In the genomic region with DNA sequence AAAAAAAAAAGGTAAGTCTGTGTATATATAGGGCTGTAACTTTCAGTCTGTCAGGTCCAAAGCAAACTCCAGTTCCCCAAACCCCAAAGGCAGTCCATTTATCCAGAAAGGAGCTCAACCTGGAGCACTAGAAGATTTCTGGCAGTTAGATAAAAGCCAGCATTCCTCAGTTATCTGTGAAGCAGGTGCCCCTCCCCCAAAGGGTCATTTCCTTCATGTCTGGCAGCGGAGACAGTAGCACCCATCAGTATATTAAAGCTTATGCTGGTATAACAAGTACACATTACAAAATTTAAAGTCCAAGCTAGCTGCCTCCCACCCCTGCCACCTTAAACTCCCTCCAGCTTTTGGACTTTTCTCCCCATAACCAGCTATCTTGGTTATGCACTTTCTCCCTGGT, we compare ENCODE assay signal across 25 mouse cellular contexts. TPM values are rescaled to one million over a fixed set of nuclear protein-coding genes. Genes with fewer than 3 reads are reported as not detected.
DNase-seq lines count a peak whose midpoint lies in the region; ATAC-seq and TF ChIP-seq lines count a peak whose summit lies in the region.
"Had no signal": no experiment of that assay in that cellular context is flagged by ENCODE, and none has a peak within 500 bp of the region (broad histone marks: within the 10 kb centered on the region; RNA-seq: fewer than 3 reads in every experiment).

No protein-coding gene starts in this region.

- TF ChIP-seq EP300 in heart, adult 2 months (IDR thresholded peaks at IDR 0.05; ENCODE audit: insufficient read depth, low read depth, low read length) = no peak
- peak in 1 of 2 experiments; percentile 48; a peak in 1 of 4 replicates for TF ChIP-seq EP300 in MEL (IDR thresholded peaks at IDR 0.05; ENCODE audit: low read depth in 1 of 2, low read length in 2 of 2)

- 36% methylated on average over 1 of the region's 1 CpGs for WGBS in heart, adult 2 months
- WGBS in heart, embryonic 13.5 days = 13% methylated on average over 1 of the region's 1 CpGs
- 86% methylated on average over 1 of the region's 1 CpGs for WGBS in midbrain, embryonic 14.5 days
- WGBS in midbrain, embryonic 13.5 days = 79% methylated on average over 1 of the region's 1 CpGs
- WGBS in hindbrain, embryonic 11.5 days = 77% methylated on average over 1 of the region's 1 CpGs

- H3K27ac ChIP-seq in heart, adult 2 months = no peak overlapping the region
- H3K27ac ChIP-seq in heart, embryonic 13.5 days (replicated peaks) = no peak overlapping the region; the same call in 1 of the 2 replicates
- no peak overlapping the region for H3K27ac ChIP-seq in midbrain, embryonic 14.5 days (replicated peaks; ENCODE audit: low read depth, low read length)
- no peak overlapping the region for H3K27ac ChIP-seq in midbrain, embryonic 13.5 days
- H3K27ac ChIP-seq in MEL (ENCODE audit: control insufficient read depth, low read depth, low read length) = no peak overlapping the region
- no peak overlapping the region for H3K27ac ChIP-seq in hindbrain, embryonic 11.5 days (ENCODE audit: low read depth, low read length)
- H3K27ac ChIP-seq: embryonic facial prominence, embryonic 15.5 days; forebrain, embryonic 10.5 days; gastrocnemius, adult 2 months; heart, embryonic 15.5 days; hindbrain, embryonic 13.5 days; hindbrain, postnatal 0 days had no signal

- no peak for TF ChIP-seq CTCF in heart, adult 2 months (IDR thresholded peaks at IDR 0.05)
- no peak for TF ChIP-seq CTCF in MEL (IDR thresholded peaks at IDR 0.05 in 2 of 3, conservative IDR thresholded peaks at IDR 0.05 in 1 of 3; ENCODE audit: control insufficient read depth in 1 of 3, insufficient read depth in 1 of 3, low read depth in 2 of 3, low read length in 3 of 3, poor library complexity in 1 of 3, severe bottlenecking in 1 of 3)

- TF ChIP-seq POLR2A in heart, adult 2 months (IDR thresholded peaks at IDR 0.05; ENCODE audit: insufficient read depth, low read depth, low read length) = no peak
- TF ChIP-seq POLR2A in MEL (IDR thresholded peaks at IDR 0.05; ENCODE audit: control insufficient read depth in 1 of 2, insufficient read depth in 1 of 2, low read depth in 1 of 2, low read length in 2 of 2, poor library complexity in 1 of 2) = no peak

- H3K36me3 ChIP-seq in heart, adult 2 months (ENCODE audit: control insufficient read depth, insufficient read depth, low read length) = no peaks in the 10 kb centered on the region
- H3K36me3 ChIP-seq in heart, embryonic 13.5 days = no peaks in the 10 kb centered on the region
- no peaks in the 10 kb centered on the region for H3K36me3 ChIP-seq in midbrain, embryonic 14.5 days (ENCODE audit: control insufficient read depth, insufficient read depth, low read length)
- no peaks in the 10 kb centered on the region for H3K36me3 ChIP-seq in midbrain, embryonic 13.5 days
- peaks cover 0 to 5% of the 10 kb centered on the region in 2 experiments; a peak in 1 of 4 replicates for H3K36me3 ChIP-seq in MEL (ENCODE audit: control insufficient read depth in 1 of 2, insufficient read depth in 2 of 2, low read length in 2 of 2)
- no peaks in the 10 kb centered on the region for H3K36me3 ChIP-seq in hindbrain, embryonic 11.5 days (ENCODE audit: control insufficient read depth, insufficient read depth, low read length)
- H3K36me3 ChIP-seq: embryonic facial prominence, embryonic 15.5 days; forebrain, embryonic 10.5 days; heart, embryonic 15.5 days; hindbrain, embryonic 13.5 days had no signal

- no peaks in the 10 kb centered on the region for H3K27me3 ChIP-seq in heart, adult 2 months (ENCODE audit: control insufficient read depth, insufficient read depth, low read length)
- H3K27me3 ChIP-seq in heart, embryonic 13.5 days (replicated peaks) = no peaks in the 10 kb centered on the region
- no peaks in the 10 kb centered on the region for H3K27me3 ChIP-seq in midbrain, embryonic 14.5 days (ENCODE audit: control insufficient read depth, insufficient read depth, low read length)
- 0 out of 2 replicates have a peak, but pooled peaks cover 8% of the 10 kb centered on the region for H3K27me3 ChIP-seq in midbrain, embryonic 13.5 days
- H3K27me3 ChIP-seq in MEL (ENCODE audit: control insufficient read depth in 1 of 2, insufficient read depth in 2 of 2, low read length in 2 of 2) = no peaks in the 10 kb centered on the region
- H3K27me3 ChIP-seq in hindbrain, embryonic 11.5 days (ENCODE audit: control insufficient read depth, insufficient read depth, low read length) = no peaks in the 10 kb centered on the region
- H3K27me3 ChIP-seq: embryonic facial prominence, embryonic 15.5 days; heart, embryonic 15.5 days had no signal

- H3K4me2 ChIP-seq in heart, embryonic 13.5 days = 0 out of 2 replicates have a peak overlapping the region, but pooled peaks have one; percentile 8
- H3K4me2 ChIP-seq in midbrain, embryonic 14.5 days (ENCODE audit: low read length) = no peak overlapping the region
- H3K4me2 ChIP-seq in midbrain, embryonic 13.5 days (replicated peaks) = no peak overlapping the region
- no peak overlapping the region for H3K4me2 ChIP-seq in hindbrain, embryonic 11.5 days (replicated peaks; ENCODE audit: low read depth, low read length)
- H3K4me2 ChIP-seq: embryonic facial prominence, embryonic 15.5 days; heart, embryonic 15.5 days; hindbrain, embryonic 13.5 days had no signal

- no peak for TF ChIP-seq RAD21 in MEL (IDR thresholded peaks at IDR 0.05; ENCODE audit: low read depth, low read length)

- peak; percentile 84 for DNase-seq in heart, adult 11 months
- no peak for DNase-seq in heart, adult 2 months
- no peak for DNase-seq in heart, postnatal 25 days (ENCODE audit: low spot score)
- no peak for DNase-seq in midbrain, embryonic 14.5 days
- no peak for DNase-seq in MEL (ENCODE audit: low read depth, low spot score)
- DNase-seq in hindbrain, embryonic 11.5 days (ENCODE audit: low spot score) = no peak
- DNase-seq: adrenal gland, postnatal 25 days; cerebellum, adult 18-20 months; cerebellum, postnatal 10 days; embryo, embryonic 11 days; gastrocnemius, adult 2 months; gastrocnemius, postnatal 25 days; heart, postnatal 4 days; kidney, adult 11 months had no signal

- no peak overlapping the region for H3K9ac ChIP-seq in heart, adult 2 months (ENCODE audit: low read depth, low read length)
- H3K9ac ChIP-seq in heart, embryonic 13.5 days = 0 out of 2 replicates have a peak overlapping the region, but pooled peaks have one; percentile 25
- H3K9ac ChIP-seq in midbrain, embryonic 14.5 days (replicated peaks; ENCODE audit: low read length) = 0 out of 2 replicates have a peak overlapping the region, but pooled peaks have one; percentile 27
- H3K9ac ChIP-seq in midbrain, embryonic 13.5 days (replicated peaks) = no peak overlapping the region
- no peak overlapping the region for H3K9ac ChIP-seq in MEL (ENCODE audit: control insufficient read depth, low read depth, low read length, poor library complexity, severe bottlenecking)
- H3K9ac ChIP-seq in hindbrain, embryonic 11.5 days (ENCODE audit: low read depth, low read length) = no peak overlapping the region
- H3K9ac ChIP-seq: embryonic facial prominence, embryonic 15.5 days; heart, embryonic 15.5 days; hindbrain, embryonic 13.5 days had no signal

- H3K9me3 ChIP-seq in heart, embryonic 13.5 days = no peaks in the 10 kb centered on the region
- no peaks in the 10 kb centered on the region; the same call in 1 of the 2 replicates for H3K9me3 ChIP-seq in midbrain, embryonic 14.5 days (ENCODE audit: control insufficient read depth, low read length)
- no peaks in the 10 kb centered on the region for H3K9me3 ChIP-seq in midbrain, embryonic 13.5 days
- no peaks in the 10 kb centered on the region for H3K9me3 ChIP-seq in MEL (replicated peaks; ENCODE audit: insufficient read depth, low read length)
- H3K9me3 ChIP-seq in hindbrain, embryonic 11.5 days (ENCODE audit: control insufficient read depth, low read length) = no peaks in the 10 kb centered on the region
- H3K9me3 ChIP-seq: embryonic facial prominence, embryonic 15.5 days; forebrain, embryonic 10.5 days; heart, embryonic 15.5 days; hindbrain, embryonic 13.5 days had no signal

- ATAC-seq in heart, embryonic 13.5 days (ENCODE audit: extremely low read depth, insufficient number of reproducible peaks, low FRiP score, low TSS enrichment) = no peak
- no peak for ATAC-seq in midbrain, embryonic 14.5 days (ENCODE audit: low FRiP score, low TSS enrichment)
- ATAC-seq in midbrain, embryonic 13.5 days = no peak
- no peak for ATAC-seq in hindbrain, embryonic 11.5 days (ENCODE audit: low FRiP score)
- ATAC-seq: forebrain, embryonic 14.5 days; hindbrain, postnatal 0 days had no signal

- intact Hi-C loops in heart, adult 2 months (cut with DNase I) = no loop called here
- intact Hi-C loops in heart, postnatal 25 days (cut with DNase I) = loop anchor here (5.0 kb wide), 1 partner anchor 98 kb away; the partner anchor contains the start of gene Chrnb1

- peaks cover 1% of the 10 kb centered on the region; the same call in 1 of the 2 replicates for H3K4me1 ChIP-seq in heart, adult 2 months (ENCODE audit: control insufficient read depth, insufficient read depth, low read length)
- peaks cover 26% of the 10 kb centered on the region for H3K4me1 ChIP-seq in heart, embryonic 13.5 days
- H3K4me1 ChIP-seq in midbrain, embryonic 14.5 days (ENCODE audit: control insufficient read depth, insufficient read depth, low read length) = peaks cover 8% of the 10 kb centered on the region
- peaks cover 13% of the 10 kb centered on the region for H3K4me1 ChIP-seq in midbrain, embryonic 13.5 days (replicated peaks)
- peaks cover 0 to 7% of the 10 kb centered on the region in 2 experiments; a peak in 3 of 4 replicates for H3K4me1 ChIP-seq in MEL (ENCODE audit: control insufficient read depth in 1 of 2, insufficient read depth in 2 of 2, low read length in 2 of 2)
- H3K4me1 ChIP-seq in hindbrain, embryonic 11.5 days (replicated peaks; ENCODE audit: control insufficient read depth, insufficient read depth, low read length) = peaks cover 7% of the 10 kb centered on the region

- H3K4me3 ChIP-seq in heart, adult 2 months = no peak overlapping the region
- no peak overlapping the region for H3K4me3 ChIP-seq in heart, embryonic 13.5 days
- H3K4me3 ChIP-seq in midbrain, embryonic 14.5 days (replicated peaks; ENCODE audit: low read depth, low read length) = no peak overlapping the region
- no peak overlapping the region for H3K4me3 ChIP-seq in midbrain, embryonic 13.5 days (replicated peaks)
- no peak overlapping the region for H3K4me3 ChIP-seq in MEL (ENCODE audit: control insufficient read depth in 1 of 2, insufficient read depth in 1 of 2, low read depth in 2 of 2, low read length in 2 of 2)
- H3K4me3 ChIP-seq in hindbrain, embryonic 11.5 days (ENCODE audit: low read depth, low read length) = no peak overlapping the region
- H3K4me3 ChIP-seq: embryonic facial prominence, embryonic 15.5 days; erythroblast, embryonic 14.5 days; forebrain, embryonic 10.5 days; gastrocnemius, adult 2 months; heart, embryonic 15.5 days; hindbrain, embryonic 13.5 days had no signal

- H3K79me2 ChIP-seq in heart, adult 2 months (replicated peaks; ENCODE audit: control insufficient read depth, insufficient read depth, low read length) = no peaks in the 10 kb centered on the region
- no peaks in the 10 kb centered on the region for H3K79me2 ChIP-seq in MEL (ENCODE audit: control insufficient read depth, insufficient read depth, low read length, poor library complexity)

RNA-seq across cellular contexts. Expression of gene Tnfsfm13, which starts 3.7 kb away (rescaled TPM):
- total RNA-seq in heart, adult 2 months (2021) = 1 to 10 TPM; 2.8 to 3.2 TPM
- polyA plus RNA-seq in heart, adult 2 months (2012; rRNA removed) = 3.7 and 4.7 TPM in 2 replicates
- polyA plus RNA-seq in heart, embryonic 13.5 days (2015; fragmentation: Nextera tagmentation; extraction: Ambion mirVana) = 3.3 and 3.4 TPM in 2 replicates
- total RNA-seq in heart, postnatal 25 days (2021) = 1 to 10 TPM; 3.2 to 4.5 TPM
- polyA plus RNA-seq in midbrain, embryonic 14.5 days (2014; fragmentation: Nextera tagmentation; extraction: Ambion mirVana) = 0.51 and 1.1 TPM in 2 replicates
- 0.64 and 1.2 TPM in 2 replicates for polyA plus RNA-seq in midbrain, embryonic 13.5 days (2015; fragmentation: Nextera tagmentation; extraction: Ambion mirVana)
- total RNA-seq in MEL (2012; rRNA removed) = not detected in 2 replicates
- not detected for polyA plus RNA-seq in MEL (2012; ENCODE audit: insufficient read depth in 1 of 2, insufficient read length in 2 of 2, low read depth in 1 of 2, low replicate concordance in 2 of 2, missing spikeins in 1 of 2)
- polyA plus RNA-seq in hindbrain, embryonic 11.5 days (2014; fragmentation: Nextera tagmentation; extraction: Ambion mirVana) = 0.61 and 1.1 TPM in 2 replicates
- polyA plus RNA-seq: erythroblast, embryonic 14.5 days had no signal

RNA-seq across cellular contexts. Expression of gene Tnfsf12, which starts 3.9 kb away (rescaled TPM):
- 10 to 100 TPM; 18.4 to 21.9 TPM for total RNA-seq in heart, adult 2 months (2021)
- 29.2 and 32.0 TPM in 2 replicates for polyA plus RNA-seq in heart, adult 2 months (2012; rRNA removed)
- polyA plus RNA-seq in heart, embryonic 13.5 days (2015; fragmentation: Nextera tagmentation; extraction: Ambion mirVana) = 4.7 and 5.7 TPM in 2 replicates
- total RNA-seq in heart, postnatal 25 days (2021) = 10 to 100 TPM; 14.5 to 16.4 TPM
- polyA plus RNA-seq in midbrain, embryonic 14.5 days (2014; fragmentation: Nextera tagmentation; extraction: Ambion mirVana) = 1.6 and 3.0 TPM in 2 replicates
- 0.98 and 1.2 TPM in 2 replicates for polyA plus RNA-seq in midbrain, embryonic 13.5 days (2015; fragmentation: Nextera tagmentation; extraction: Ambion mirVana)
- not detected in 2 replicates for total RNA-seq in MEL (2012; rRNA removed)
- under 1 TPM in 1 of 2 experiments, not detected in 1; 0.10 TPM for polyA plus RNA-seq in MEL (2012; ENCODE audit: insufficient read depth in 1 of 2, insufficient read length in 2 of 2, low read depth in 1 of 2, low replicate concordance in 2 of 2, missing spikeins in 1 of 2)
- polyA plus RNA-seq in hindbrain, embryonic 11.5 days (2014; fragmentation: Nextera tagmentation; extraction: Ambion mirVana) = 2.2 and 4.0 TPM in 2 replicates
- total RNA-seq: common myeloid progenitor, adult 5-6 weeks had no signal

RNA-seq across cellular contexts. Expression of gene Tnfsf13, which starts 14.0 kb away (rescaled TPM):
- total RNA-seq in heart, adult 2 months (2021) = 1 to 10 TPM; 1.4 to 3.2 TPM
- polyA plus RNA-seq in heart, adult 2 months (2012; rRNA removed) = 2.9 and 4.0 TPM in 2 replicates
- 0.23 and 0.38 TPM in 2 replicates for polyA plus RNA-seq in heart, embryonic 13.5 days (2015; fragmentation: Nextera tagmentation; extraction: Ambion mirVana)
- 1 to 10 TPM; 1.6 to 2.1 TPM for total RNA-seq in heart, postnatal 25 days (2021)
- 0.16 and 0.25 TPM in 2 replicates for polyA plus RNA-seq in midbrain, embryonic 14.5 days (2014; fragmentation: Nextera tagmentation; extraction: Ambion mirVana)
- polyA plus RNA-seq in midbrain, embryonic 13.5 days (2015; fragmentation: Nextera tagmentation; extraction: Ambion mirVana) = 0.36 TPM in 1 of 2 replicates, not detected in the other
- 0.19 TPM in 1 of 2 replicates, not detected in the other for total RNA-seq in MEL (2012; rRNA removed)
- under 1 TPM in 1 of 2 experiments, not detected in 1; 0.13 TPM for polyA plus RNA-seq in MEL (2012; ENCODE audit: insufficient read depth in 1 of 2, insufficient read length in 2 of 2, low read depth in 1 of 2, low replicate concordance in 2 of 2, missing spikeins in 1 of 2)
- not detected in 2 replicates for polyA plus RNA-seq in hindbrain, embryonic 11.5 days (2014; fragmentation: Nextera tagmentation; extraction: Ambion mirVana)
- polyA plus RNA-seq: erythroblast, embryonic 14.5 days; forebrain, embryonic 10.5 days; intestine, embryonic 14.5 days had no signal

RNA-seq across cellular contexts. Expression of gene Senp3, which starts 17.7 kb away (rescaled TPM):
- total RNA-seq in heart, adult 2 months (2021) = 10 to 100 TPM; 31.1 to 33.2 TPM
- 35.1 and 51.8 TPM in 2 replicates for polyA plus RNA-seq in heart, adult 2 months (2012; rRNA removed)
- polyA plus RNA-seq in heart, embryonic 13.5 days (2015; fragmentation: Nextera tagmentation; extraction: Ambion mirVana) = 59.2 and 63.5 TPM in 2 replicates
- total RNA-seq in heart, postnatal 25 days (2021) = 10 to 100 TPM; 31.7 to 33.5 TPM
- 93.3 and 103 TPM in 2 replicates for polyA plus RNA-seq in midbrain, embryonic 14.5 days (2014; fragmentation: Nextera tagmentation; extraction: Ambion mirVana)
- 101 and 103 TPM in 2 replicates for polyA plus RNA-seq in midbrain, embryonic 13.5 days (2015; fragmentation: Nextera tagmentation; extraction: Ambion mirVana)
- total RNA-seq in MEL (2012; rRNA removed) = 121 and 147 TPM in 2 replicates
- polyA plus RNA-seq in MEL (2012; ENCODE audit: insufficient read depth in 1 of 2, insufficient read length in 2 of 2, low read depth in 1 of 2, low replicate concordance in 2 of 2, missing spikeins in 1 of 2) = 100 to 1,000 TPM; 171 to 890 TPM
- 85.8 and 101 TPM in 2 replicates for polyA plus RNA-seq in hindbrain, embryonic 11.5 days (2014; fragmentation: Nextera tagmentation; extraction: Ambion mirVana)

RNA-seq across cellular contexts. Expression of gene Eif4a1, which starts 27.4 kb away (rescaled TPM):
- total RNA-seq in heart, adult 2 months (2021) = 100 to 1,000 TPM; 173 to 198 TPM
- 147 and 250 TPM in 2 replicates for polyA plus RNA-seq in heart, adult 2 months (2012; rRNA removed)
- 372 and 373 TPM in 2 replicates for polyA plus RNA-seq in heart, embryonic 13.5 days (2015; fragmentation: Nextera tagmentation; extraction: Ambion mirVana)
- 100 to 1,000 TPM; 201 to 206 TPM for total RNA-seq in heart, postnatal 25 days (2021)
- polyA plus RNA-seq in midbrain, embryonic 14.5 days (2014; fragmentation: Nextera tagmentation; extraction: Ambion mirVana) = 707 and 863 TPM in 2 replicates
- polyA plus RNA-seq in midbrain, embryonic 13.5 days (2015; fragmentation: Nextera tagmentation; extraction: Ambion mirVana) = 581 and 595 TPM in 2 replicates
- 1,645 and 1,689 TPM in 2 replicates for total RNA-seq in MEL (2012; rRNA removed)
- 100 to 1,000 TPM; 114 to 634 TPM for polyA plus RNA-seq in MEL (2012; ENCODE audit: insufficient read depth in 1 of 2, insufficient read length in 2 of 2, low read depth in 1 of 2, low replicate concordance in 2 of 2, missing spikeins in 1 of 2)
- polyA plus RNA-seq in hindbrain, embryonic 11.5 days (2014; fragmentation: Nextera tagmentation; extraction: Ambion mirVana) = 891 and 905 TPM in 2 replicates

Comparison
In these comparisons a context has a peak if more than half of its experiments do, and no peak if none do; other contexts are left out.
1. H3K9ac ChIP-seq: peak in heart, embryonic 13.5 days (single experiment) and midbrain, embryonic 14.5 days (single experiment); none in heart, adult 2 months (single experiment), midbrain, embryonic 13.5 days (single experiment), MEL (single experiment) and hindbrain, embryonic 11.5 days (single experiment).